Mouse (Mus musculus) embryonic fibroblast, embryonic 13.5 days (primary cell): ENCODE data around the gene Car5a.

Experiments used
- CTCF ChIP-seq: IDR thresholded peaks from 2 replicates; pipeline ENCODE4 v1.5.1; 2011; ENCODE audit warnings: mild to moderate bottlenecking, control low read depth, low read length, moderate library complexity, borderline replicate concordance; ENCODE audit not compliant: insufficient read depth
- POLR2A ChIP-seq: IDR thresholded peaks from 2 replicates; pipeline ENCODE4 v1.6.1; 2011; ENCODE audit warnings: low read depth, mild to moderate bottlenecking, control low read depth, low read length, moderate library complexity

DNA sequence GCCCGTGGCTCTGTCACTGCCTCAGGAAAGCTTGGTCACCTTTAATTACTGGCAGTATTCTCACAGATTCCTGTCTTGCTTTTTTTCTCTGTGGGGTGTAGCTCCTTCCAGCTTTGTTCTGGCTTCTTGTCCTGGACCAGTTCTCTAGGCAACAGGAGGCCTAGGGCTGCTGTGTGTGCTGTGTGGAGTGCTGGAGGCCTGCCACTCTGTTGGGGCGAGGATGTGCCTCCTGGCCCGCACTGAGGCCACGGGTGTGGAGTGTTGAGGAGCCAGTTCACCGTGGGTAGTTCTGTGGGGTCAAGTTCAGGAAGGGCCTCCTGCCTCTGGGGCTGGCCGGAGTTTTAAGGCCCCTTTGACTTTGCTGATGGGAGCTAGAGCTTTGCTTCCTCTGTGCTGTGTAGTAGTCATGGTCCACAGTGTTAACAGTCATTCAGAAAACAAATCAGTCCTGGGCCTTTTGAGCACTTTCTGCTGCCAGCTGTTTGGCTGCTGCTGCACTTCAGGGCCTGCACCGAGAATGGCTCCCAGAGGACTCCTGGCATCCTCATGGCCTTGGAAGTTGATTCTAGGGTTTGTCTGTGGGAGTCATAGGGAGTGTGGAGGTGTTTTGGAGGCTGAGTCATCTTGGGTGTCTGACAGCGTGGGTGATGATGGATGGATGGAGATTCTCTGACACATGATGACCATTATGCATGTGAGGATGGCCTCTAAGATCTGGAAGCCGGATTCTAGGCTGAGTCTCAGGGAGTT lies 46.0 kb upstream of the Car5a start:
- TF ChIP-seq POLR2A (no peak), CTCF (no peak)
